Mouse (Mus musculus) adrenal gland, postnatal 14 days (tissue): ENCODE measurements around the gene Nxph4. TPM values are rescaled to one million over a fixed set of nuclear protein-coding genes. Genes with fewer than 3 reads are reported as not detected.
A peak's percentile ranks its signal among the peaks of the same experiment; 100 is the strongest.

Experiments used
- DNase-seq: peaks from one replicate; pipeline ENCODE4 v3.0.0; 2021; ENCODE audit warnings: mixed read lengths
- long read RNA-seq, 2 experiments: library from polyadenylated mRNA; stranded (forward); transcript quantifications; one replicate each; pipeline ENCODE4 v2.0.0; 2021
- total RNA-seq: library from RNA; stranded (reverse); gene quantifications from 2 replicates; pipeline ENCODE4 v1.2.3, GENCODE M21; 2021

Nxph4 gene
- total RNA-seq = 7.4 and 8.0 TPM in 2 replicates
- long read RNA-seq, experiment 1, transcript Nxph4-201 (2 exons, 1,675 nt) = major isoform, 8 of 10 reads
- long read RNA-seq, experiment 1, partial matches to known transcripts = 2 of 10 reads
- long read RNA-seq, experiment 1, other reads (novel, unspliced or antisense) = 0 of 10 reads
- long read RNA-seq, experiment 2, partial matches to known transcripts = 0 of 4 reads
- long read RNA-seq, experiment 2, other reads (novel, unspliced or antisense) = 0 of 4 reads

GRCm38 (mm10) chr10:127534036-127534928 lies at the start of gene Nxph4:
Gene Nxph4 (minus strand): TSS chr10:127534559.
- DNase-seq = no peak

GRCm38 (mm10) chr10:127583649-127584048 lies 49.3 kb upstream of the Nxph4 start:
- no peak for DNase-seq

GRCm38 (mm10) chr10:127581291-127581690 lies 46.9 kb upstream of the Nxph4 start:
- peak; percentile 79 for DNase-seq

- DNase-seq = no peak
Measured at GRCm38 (mm10) chr10:127577982-127578381, 43.6 kb upstream of the Nxph4 start.

- DNase-seq = no peak
Measured at GRCm38 (mm10) chr10:127577156-127577555, 42.8 kb upstream of the Nxph4 start.

GRCm38 (mm10) chr10:127576381-127576961 lies 42.1 kb upstream of the Nxph4 start:
- peak; percentile 92 for DNase-seq

DNA sequence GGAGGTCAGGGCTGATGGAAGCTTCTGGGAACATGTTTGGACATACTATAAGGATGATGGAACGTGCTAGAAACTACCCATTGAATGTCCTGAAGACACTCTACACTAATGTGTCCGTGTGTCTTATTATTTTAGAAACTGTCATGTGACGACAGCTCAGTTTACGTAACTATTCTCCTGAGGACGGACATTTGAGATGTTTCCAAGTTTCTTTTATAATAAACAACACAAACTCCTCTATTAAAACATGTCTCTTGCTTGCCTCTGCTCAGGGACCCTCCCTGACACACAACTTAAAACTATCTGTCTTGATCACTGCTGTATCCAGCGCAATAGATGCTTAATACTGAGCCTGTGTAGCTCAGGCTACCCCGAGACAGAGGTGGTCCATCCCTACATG lies 41.4 kb upstream of the Nxph4 start:
- no peak for DNase-seq

DNA sequence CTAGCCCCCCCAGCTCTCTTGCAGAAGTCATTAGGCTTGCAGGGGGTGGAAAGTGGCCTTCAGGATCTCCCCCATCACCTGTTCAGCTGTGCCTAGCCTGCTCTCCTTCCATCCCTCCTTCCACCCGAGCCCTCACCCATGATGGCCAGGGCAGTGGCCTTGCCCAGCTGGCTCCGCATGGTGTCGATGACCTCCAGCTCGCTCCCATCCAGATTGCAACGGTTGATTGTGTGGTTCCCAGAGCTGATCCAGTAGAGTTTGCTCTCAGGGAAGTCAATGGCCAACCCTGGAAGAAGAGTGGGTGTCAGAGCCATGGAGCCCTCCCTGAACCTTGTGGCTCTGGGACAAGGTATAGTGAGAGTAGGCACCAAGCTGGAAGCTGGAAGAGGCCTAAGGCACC lies 37.9 kb upstream of the Nxph4 start:
- DNase-seq = no peak

DNA sequence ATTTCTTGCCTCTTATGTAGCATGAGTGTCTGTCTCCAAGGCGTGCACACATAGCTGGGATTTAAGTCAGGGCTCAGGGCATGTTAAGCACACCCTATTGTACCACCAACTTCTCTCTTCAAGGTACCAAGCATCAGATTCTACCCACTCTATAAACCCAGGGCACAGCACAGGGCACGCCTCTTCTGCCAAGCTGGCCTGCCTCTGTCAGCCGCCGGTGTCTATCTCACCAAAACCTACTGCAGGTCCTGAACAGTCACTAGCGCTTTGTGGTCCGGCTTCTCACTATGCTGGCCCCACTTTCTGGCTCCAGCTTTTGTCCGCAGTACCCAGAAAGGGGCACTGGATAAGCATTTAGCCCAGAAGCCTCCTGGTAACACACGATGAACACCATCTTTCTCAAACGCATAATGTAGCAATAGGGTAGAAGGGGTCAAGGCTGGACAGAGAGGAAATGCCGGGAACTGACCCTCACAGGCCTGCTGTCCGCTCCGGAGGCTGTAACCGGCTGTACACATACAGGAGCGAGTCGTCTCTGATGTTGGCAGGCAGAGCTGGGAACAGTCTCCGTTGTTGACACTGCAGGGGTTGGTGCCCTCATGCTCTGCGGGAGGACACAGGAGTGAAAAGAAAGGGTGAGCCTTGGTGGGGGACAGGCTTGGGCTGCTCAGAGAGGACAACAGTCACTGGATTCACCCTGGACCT lies 36.7 kb upstream of the Nxph4 start:
- peak; percentile 49 for DNase-seq

GRCm38 (mm10) chr10:127570384-127570783 lies 36.0 kb upstream of the Nxph4 start:
- DNase-seq = no peak

DNA sequence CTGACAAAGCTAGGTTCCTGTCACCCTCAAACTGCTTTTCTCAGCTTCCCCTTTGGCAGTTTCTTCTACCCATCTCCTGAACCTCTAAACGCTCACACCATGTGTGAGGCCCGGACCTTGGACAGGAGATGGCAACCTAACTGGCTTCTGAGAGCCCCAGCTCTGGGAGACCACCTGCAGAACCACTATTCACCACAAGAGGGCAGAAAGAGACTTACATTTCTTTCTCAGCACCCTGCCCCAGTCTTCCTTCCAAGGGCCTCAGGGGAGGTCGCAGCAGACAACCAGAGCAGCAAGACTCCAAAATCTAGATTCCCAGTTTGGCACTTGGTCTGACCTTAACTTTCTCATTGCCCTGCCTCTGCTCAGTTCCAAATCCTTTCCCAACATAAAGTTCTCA lies 35.1 kb upstream of the Nxph4 start:
- DNase-seq = peak; percentile 88

GRCm38 (mm10) chr10:127566553-127567326 lies 32.4 kb upstream of the Nxph4 start:
- peak; percentile 76 for DNase-seq

DNA sequence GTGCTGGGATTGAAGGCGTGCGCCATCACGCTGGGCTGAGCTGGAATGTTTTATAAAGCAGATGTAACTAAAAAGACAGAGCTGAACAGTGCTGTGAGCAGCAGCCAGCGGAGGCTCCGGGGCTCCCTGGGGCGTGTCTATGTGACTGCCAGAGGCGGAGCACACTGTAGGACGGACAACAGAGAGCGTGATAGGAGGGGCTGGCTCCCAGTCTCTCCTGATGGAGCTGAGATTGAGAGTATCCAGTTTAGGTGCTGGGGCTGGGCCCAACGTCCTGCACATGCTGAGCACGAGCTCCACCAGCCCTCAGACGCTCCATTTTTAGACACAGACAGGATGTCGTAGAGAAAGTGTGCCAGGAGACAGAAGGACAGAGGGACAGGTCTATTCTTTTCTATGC lies 29.9 kb upstream of the Nxph4 start:
- peak; percentile 59 for DNase-seq

DNA sequence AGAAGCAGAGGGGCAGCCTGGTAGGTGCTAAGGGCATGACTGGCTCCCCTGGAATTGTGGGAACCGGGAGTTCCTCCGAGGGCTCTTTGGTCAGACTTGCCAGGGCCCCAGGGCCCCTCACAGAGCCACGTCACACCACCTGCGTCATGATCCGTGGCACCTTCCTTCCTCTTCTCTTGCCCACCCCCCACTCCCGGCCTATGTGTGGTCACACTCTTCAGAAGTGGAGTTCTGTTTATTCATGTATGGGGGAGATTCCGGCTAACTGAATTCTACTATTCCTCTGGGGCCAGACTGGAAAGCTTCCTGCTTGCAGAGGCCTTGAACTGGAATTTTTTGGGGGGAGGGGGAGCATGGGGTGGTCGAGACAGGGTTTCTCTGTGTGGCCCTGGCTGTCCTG lies 29.5 kb upstream of the Nxph4 start:
- no peak for DNase-seq

- DNase-seq = no peak
Measured at GRCm38 (mm10) chr10:127561145-127561544, 26.8 kb upstream of the Nxph4 start.

DNA sequence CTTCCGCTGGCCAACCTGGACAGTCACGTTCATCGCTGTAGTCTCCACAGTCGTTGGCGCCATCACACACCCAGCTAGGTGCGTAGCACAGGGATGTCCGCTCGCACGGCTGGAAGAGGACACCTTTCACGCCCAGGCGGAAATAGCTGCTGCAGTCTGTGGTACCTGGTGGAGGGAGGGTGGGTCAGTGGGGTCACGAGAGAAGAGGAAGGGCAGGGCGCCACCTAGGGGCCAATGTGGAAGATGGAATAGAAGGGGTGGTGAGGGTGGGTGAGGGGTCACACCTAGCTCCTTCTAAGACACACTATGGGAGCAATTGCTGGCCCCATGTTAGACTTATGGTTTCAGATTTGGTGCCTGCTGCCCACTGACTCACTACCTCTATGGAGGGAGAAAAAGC lies 23.0 kb upstream of the Nxph4 start:
- no peak for DNase-seq

- DNase-seq = peak; percentile 51
Measured at GRCm38 (mm10) chr10:127555703-127556102, 21.3 kb upstream of the Nxph4 start.

- DNase-seq = no peak
Measured at GRCm38 (mm10) chr10:127549892-127550291, 15.5 kb upstream of the Nxph4 start.

- no peak for DNase-seq
Measured at GRCm38 (mm10) chr10:127548236-127548635, 13.9 kb upstream of the Nxph4 start.

- DNase-seq = no peak
Measured at GRCm38 (mm10) chr10:127546505-127546904, 12.1 kb upstream of the Nxph4 start.

- DNase-seq = peak; percentile 53
Measured at GRCm38 (mm10) chr10:127544375-127544774, 10.0 kb upstream of the Nxph4 start.

- DNase-seq = no peak
Measured at GRCm38 (mm10) chr10:127543916-127544315, 9.6 kb upstream of the Nxph4 start.
